Mouse (Mus musculus): ENCODE measurements around the gene Gm2564. TPM values are rescaled to one million over a fixed set of nuclear protein-coding genes. Genes with fewer than 3 reads are reported as not detected.

Gm2564 gene
- polyA plus RNA-seq, 1 experiment from 2014 or later, result not detected

Other genes with a start within 250 kb of the Gm2564 start
- not detected in 2 replicates for gene Gm21586, start 190.3 kb upstream of the Gm2564 start, polyA plus RNA-seq (2014; fragmentation: Nextera tagmentation; extraction: Ambion mirVana)
- not detected in 2 replicates for gene Gm2163, start 163.0 kb upstream of the Gm2564 start, polyA plus RNA-seq (2014; fragmentation: Nextera tagmentation; extraction: Ambion mirVana)
- gene Fam205a2, start 101.5 kb upstream of the Gm2564 start, polyA plus RNA-seq (2014; fragmentation: Nextera tagmentation; extraction: Ambion mirVana), result 0.19 TPM in 1 of 2 replicates, not detected in the other
- 2.3 TPM in 1 of 2 replicates, not detected in the other for gene Gm10591, start 17.5 kb upstream of the Gm2564 start, polyA plus RNA-seq (2014; fragmentation: Nextera tagmentation; extraction: Ambion mirVana)
- gene Ccl27b, start 25.5 kb downstream of the Gm2564 start, polyA plus RNA-seq (2014; fragmentation: Nextera tagmentation; extraction: Ambion mirVana), result not detected in 2 replicates
- not detected in 2 replicates for gene Il11ra2, start 32.2 kb downstream of the Gm2564 start, polyA plus RNA-seq (2014; fragmentation: Nextera tagmentation; extraction: Ambion mirVana)
- not detected in 2 replicates for gene 4930578G10Rik, start 105.8 kb downstream of the Gm2564 start, polyA plus RNA-seq (2014; fragmentation: Nextera tagmentation; extraction: Ambion mirVana)
- not detected in 2 replicates for gene Ccl19, start 126.9 kb downstream of the Gm2564 start, polyA plus RNA-seq (2014; fragmentation: Nextera tagmentation; extraction: Ambion mirVana)
- 47.2 and 48.1 TPM in 2 replicates for gene Ccl21a, start 144.3 kb downstream of the Gm2564 start, polyA plus RNA-seq (2014; fragmentation: Nextera tagmentation; extraction: Ambion mirVana)
- not detected in 2 replicates for gene Fam205a1, start 224.2 kb downstream of the Gm2564 start, polyA plus RNA-seq (2014; fragmentation: Nextera tagmentation; extraction: Ambion mirVana)
- 0.14 and 0.16 TPM in 2 replicates for gene Gm12394, start 227.1 kb downstream of the Gm2564 start, polyA plus RNA-seq (2014; fragmentation: Nextera tagmentation; extraction: Ambion mirVana)
- 0.35 TPM in 1 of 2 replicates, not detected in the other for gene Fam205c, start 244.5 kb downstream of the Gm2564 start, polyA plus RNA-seq (2014; fragmentation: Nextera tagmentation; extraction: Ambion mirVana)

All from kidney, embryonic 14.5 days (tissue).